Mouse (Mus musculus) brain, embryonic 18.5 days (tissue): ENCODE measurements at regions not wholly inside any gene's neighbourhood (a gene's known extent, or its start where the extent isn't known, plus 50 kb on each side); places are given as distances from the start of the nearest gene placed in this dataset.
A peak's percentile ranks its signal among the peaks of the same experiment; 100 is the strongest.
"Not testable (repeated sequence)": the region's sequence is repeated elsewhere in the genome, so short reads cannot be mapped to it uniquely, and the experiment has no call there.

Experiments used
- DNase-seq: peaks from one replicate; pipeline ENCODE4 v3.0.0-alpha.2; 2012; ENCODE audit warnings: low read depth, low spot score

GRCm38 (mm10) chr10:112521388-112521787 is 250.5 kb downstream of the Kcnc2 start:
- no peak for DNase-seq

GRCm38 (mm10) chr10:112543051-112543450 is 272.1 kb downstream of the Kcnc2 start:
- DNase-seq, result no peak

GRCm38 (mm10) chr10:112571772-112572551 is 301.0 kb downstream of the Kcnc2 start:
- DNase-seq, result peak; percentile 60

GRCm38 (mm10) chr10:112572556-112572955 is 301.6 kb downstream of the Kcnc2 start:
- no peak for DNase-seq

GRCm38 (mm10) chr10:112584939-112585338 is 314.0 kb downstream of the Kcnc2 start:
- DNase-seq, result no peak

GRCm38 (mm10) chr10:112594327-112594726 is 323.4 kb downstream of the Kcnc2 start:
- DNase-seq, result no peak

- no peak for DNase-seq
Observed at GRCm38 (mm10) chr10:112605592-112605991, 323.2 kb downstream of the Atxn7l3b start.

GRCm38 (mm10) chr10:112607642-112608041 is 321.2 kb downstream of the Atxn7l3b start:
- DNase-seq, result no peak

GRCm38 (mm10) chr10:112611711-112612110 is 317.1 kb downstream of the Atxn7l3b start:
- no peak for DNase-seq

GRCm38 (mm10) chr10:112613751-112614150 is 315.1 kb downstream of the Atxn7l3b start:
- DNase-seq, result no peak

- DNase-seq, result no peak
Observed at GRCm38 (mm10) chr10:112614226-112614625, 314.6 kb downstream of the Atxn7l3b start.

- peak; percentile 43 for DNase-seq
Observed at GRCm38 (mm10) chr10:112619740-112620139, 309.1 kb downstream of the Atxn7l3b start.

- DNase-seq, result no peak
Observed at GRCm38 (mm10) chr10:112629752-112630151, 299.0 kb downstream of the Atxn7l3b start.

GRCm38 (mm10) chr10:112635199-112635598 is 293.6 kb downstream of the Atxn7l3b start:
- no peak for DNase-seq

GRCm38 (mm10) chr10:112636574-112636973 is 292.2 kb downstream of the Atxn7l3b start:
- no peak for DNase-seq

GRCm38 (mm10) chr10:112640551-112640950 is 288.2 kb downstream of the Atxn7l3b start:
- not testable (repeated sequence) for DNase-seq

- DNase-seq, result no peak
Observed at GRCm38 (mm10) chr10:112648986-112649385, 279.8 kb downstream of the Atxn7l3b start.
